Mouse (Mus musculus) embryonic facial prominence, embryonic 13.5 days (tissue): ENCODE results near the gene Skiv2l. TPM values are rescaled to one million over a fixed set of nuclear protein-coding genes. Genes with fewer than 3 reads are reported as not detected.
A peak's percentile ranks its signal among the peaks of the same experiment; 100 is the strongest.

Source experiments
- ATAC-seq: fragments of 200-750 bp; cut with Nextera tagmentation; 2 replicates; pipeline ENCODE4 v1.8.0; 2017; ENCODE audit warnings: low read depth; ENCODE audit not compliant: insufficient number of reproducible peaks, insufficient read depth, low FRiP score, low TSS enrichment
- H3K27ac ChIP-seq: fragments of 300-500 bp; sonication (generic); 2 replicates; pipeline ENCODE4 v1.5.1; 2015; ENCODE audit warnings: moderate library complexity, mild to moderate bottlenecking, inconsistent platforms
- H3K27me3 ChIP-seq: fragments of 300-500 bp; sonication (generic); 2 replicates; pipeline ENCODE4 v1.6.1; 2015; ENCODE audit warnings: mild to moderate bottlenecking, inconsistent platforms
- H3K36me3 ChIP-seq: fragments of 300-500 bp; sonication (generic); 2 replicates; pipeline ENCODE4 v1.6.1; 2015; ENCODE audit warnings: mild to moderate bottlenecking, inconsistent platforms
- H3K4me1 ChIP-seq: fragments of 300-500 bp; sonication (generic); 2 replicates; pipeline ENCODE4 v1.6.1; 2015; ENCODE audit warnings: inconsistent platforms
- H3K4me2 ChIP-seq: fragments of 300-500 bp; sonication (generic); 2 replicates; pipeline ENCODE4 v1.6.1; 2015; ENCODE audit warnings: moderate library complexity, mild to moderate bottlenecking, inconsistent platforms
- H3K4me3 ChIP-seq: fragments of 300-500 bp; sonication (generic); 2 replicates; pipeline ENCODE4 v1.5.1; 2015; ENCODE audit warnings: mild to moderate bottlenecking, inconsistent platforms
- H3K9ac ChIP-seq: fragments of 300-500 bp; sonication (generic); 2 replicates; pipeline ENCODE4 v1.6.1; 2015; ENCODE audit warnings: mild to moderate bottlenecking, inconsistent platforms
- H3K9me3 ChIP-seq: fragments of 300-500 bp; sonication (generic); 2 replicates; pipeline ENCODE4 v1.6.1; 2016; ENCODE audit warnings: inconsistent platforms
- WGBS: fragments of 180-500 bp; shearing (Covaris S2); methylation state at CpG from one replicate; pipeline ENCODE4 v1.1.7; 2015; ENCODE audit warnings: mixed read lengths; 5-methylcytosine and 5-hydroxymethylcytosine counted together
- polyA plus RNA-seq: library from polyadenylated mRNA; unstranded; fragments of >200 nt; fragmentation: Nextera tagmentation; extraction: Ambion mirVana; gene quantifications from 2 replicates; pipeline ENCODE4 v1.2.1, GENCODE M21; 2015

Skiv2l gene
- polyA plus RNA-seq, 1 experiment from 2014 or later: 55.6 TPM

DNA sequence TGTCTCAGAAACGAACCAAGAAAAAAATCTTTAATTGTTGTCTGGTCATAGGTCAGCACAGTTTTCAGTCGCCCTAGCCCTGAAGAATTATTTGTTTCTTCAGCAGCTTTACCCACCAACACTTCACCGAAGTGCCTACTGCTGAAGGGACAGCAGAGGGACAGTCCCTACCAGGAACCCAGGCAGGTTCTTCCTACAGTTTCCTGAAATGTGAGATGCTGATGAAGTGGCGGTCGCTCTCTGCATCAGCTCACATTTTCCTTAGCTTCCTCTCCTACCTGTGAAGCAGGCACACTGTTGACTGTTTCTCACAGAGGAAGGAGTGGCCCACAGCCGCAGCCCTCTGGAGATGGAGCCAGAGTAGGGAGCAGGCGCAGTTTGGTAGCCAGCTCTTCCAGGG is 16.0 kb upstream of the Skiv2l start:
- Histone ChIP-seq H3K27me3 (0 out of 2 replicates have a peak, but pooled peaks cover 5% of the 10 kb centered on the region), H3K4me2 (no peak overlapping the region), H3K9ac (no peak overlapping the region), H3K4me1 (no peaks in the 10 kb centered on the region), H3K27ac (no peak overlapping the region), H3K4me3 (no peak overlapping the region), H3K9me3 (no peaks in the 10 kb centered on the region), H3K36me3 (no peaks in the 10 kb centered on the region)
- 53% methylated on average over 7 of the region's 7 CpGs for WGBS
- ATAC-seq: no peak

- no peak within 1 kb of the TSS for H3K27ac ChIP-seq
- 58% methylated on average over 8 of the region's 8 CpGs for WGBS
- 0 out of 2 replicates have a peak, but pooled peaks cover 5% of the 10 kb centered on the region for H3K27me3 ChIP-seq
- no peaks in the 10 kb centered on the region for H3K9me3 ChIP-seq
- H3K36me3 ChIP-seq: peaks cover 5% of the 10 kb centered on the region
- H3K4me3 ChIP-seq: no peak within 1 kb of the TSS
- ATAC-seq: no peak
- no peaks in the 10 kb centered on the region for H3K4me1 ChIP-seq
- no peak within 1 kb of the TSS for H3K4me2 ChIP-seq
- peak within 1 kb of the TSS; percentile 21; the same call in 1 of the 2 replicates for H3K9ac ChIP-seq
These were observed 12.5 kb upstream of the Skiv2l start, which contains the start of gene Cfb for GRCm38 (mm10) chr17:34862416-34863081. Cfb (minus strand) TSS chr17:34862518.

GRCm38 (mm10) chr17:34861704-34862415 is 11.8 kb upstream of the Skiv2l start:
- Histone ChIP-seq H3K9ac (peak overlapping the region; percentile 21; the same call in 1 of the 2 replicates), H3K36me3 (peaks cover 12% of the 10 kb centered on the region), H3K27me3 (0 out of 2 replicates have a peak, but pooled peaks cover 5% of the 10 kb centered on the region), H3K4me3 (no peak overlapping the region), H3K9me3 (no peaks in the 10 kb centered on the region), H3K27ac (no peak overlapping the region), H3K4me1 (no peaks in the 10 kb centered on the region), H3K4me2 (no peak overlapping the region)
- no peak for ATAC-seq
- WGBS: 72% methylated on average over 13 of the region's 13 CpGs

- Histone ChIP-seq H3K36me3 (peaks cover 23% of the 10 kb centered on the region), H3K4me3 (no peak overlapping the region), H3K9ac (no peak overlapping the region), H3K4me2 (no peak overlapping the region), H3K27me3 (0 out of 2 replicates have a peak, but pooled peaks cover 5% of the 10 kb centered on the region), H3K4me1 (no peaks in the 10 kb centered on the region), H3K27ac (no peak overlapping the region), H3K9me3 (no peaks in the 10 kb centered on the region)
- no peak for ATAC-seq
- WGBS: 86% methylated on average over 9 of the region's 9 CpGs
These were observed 10.5 kb upstream of the Skiv2l start for GRCm38 (mm10) chr17:34860514-34860913.

- Histone ChIP-seq H3K4me3 (no peak overlapping the region), H3K36me3 (peaks cover 42% of the 10 kb centered on the region), H3K9me3 (no peaks in the 10 kb centered on the region), H3K4me2 (no peak overlapping the region), H3K9ac (no peak overlapping the region), H3K27me3 (0 out of 2 replicates have a peak, but pooled peaks cover 5% of the 10 kb centered on the region), H3K27ac (no peak overlapping the region), H3K4me1 (no peaks in the 10 kb centered on the region)
- no peak for ATAC-seq
- WGBS: 86% methylated on average over 4 of the region's 4 CpGs
These were observed 8.7 kb upstream of the Skiv2l start for GRCm38 (mm10) chr17:34858670-34859069.

GRCm38 (mm10) chr17:34855825-34856224 is 5.8 kb upstream of the Skiv2l start:
- 32% methylated on average over 3 of the region's 3 CpGs for WGBS
- Histone ChIP-seq H3K36me3 (peaks cover 58% of the 10 kb centered on the region), H3K4me2 (no peak overlapping the region), H3K4me3 (no peak overlapping the region), H3K4me1 (peaks cover 15% of the 10 kb centered on the region), H3K27ac (no peak overlapping the region), H3K27me3 (no peaks in the 10 kb centered on the region), H3K9me3 (no peaks in the 10 kb centered on the region), H3K9ac (no peak overlapping the region)
- no peak for ATAC-seq

GRCm38 (mm10) chr17:34854761-34855160 is 4.8 kb upstream of the Skiv2l start:
- Histone ChIP-seq H3K36me3 (peaks cover 58% of the 10 kb centered on the region), H3K27ac (no peak overlapping the region), H3K4me2 (no peak overlapping the region), H3K9ac (0 out of 2 replicates have a peak overlapping the region, but pooled peaks have one; percentile 0), H3K4me3 (no peak overlapping the region), H3K27me3 (no peaks in the 10 kb centered on the region), H3K4me1 (peaks cover 18% of the 10 kb centered on the region), H3K9me3 (no peaks in the 10 kb centered on the region)
- no peak for ATAC-seq
- WGBS: 83% methylated on average over 3 of the region's 3 CpGs

- Histone ChIP-seq H3K9ac (peak overlapping the region; percentile 49), H3K36me3 (peaks cover 58% of the 10 kb centered on the region), H3K27me3 (no peaks in the 10 kb centered on the region), H3K4me1 (peaks cover 25% of the 10 kb centered on the region), H3K4me2 (no peak overlapping the region), H3K27ac (no peak overlapping the region), H3K9me3 (no peaks in the 10 kb centered on the region), H3K4me3 (no peak overlapping the region)
- 51% methylated on average over 8 of the region's 8 CpGs for WGBS
- no peak for ATAC-seq
These were observed 3.5 kb upstream of the Skiv2l start for GRCm38 (mm10) chr17:34853511-34853910.

DNA sequence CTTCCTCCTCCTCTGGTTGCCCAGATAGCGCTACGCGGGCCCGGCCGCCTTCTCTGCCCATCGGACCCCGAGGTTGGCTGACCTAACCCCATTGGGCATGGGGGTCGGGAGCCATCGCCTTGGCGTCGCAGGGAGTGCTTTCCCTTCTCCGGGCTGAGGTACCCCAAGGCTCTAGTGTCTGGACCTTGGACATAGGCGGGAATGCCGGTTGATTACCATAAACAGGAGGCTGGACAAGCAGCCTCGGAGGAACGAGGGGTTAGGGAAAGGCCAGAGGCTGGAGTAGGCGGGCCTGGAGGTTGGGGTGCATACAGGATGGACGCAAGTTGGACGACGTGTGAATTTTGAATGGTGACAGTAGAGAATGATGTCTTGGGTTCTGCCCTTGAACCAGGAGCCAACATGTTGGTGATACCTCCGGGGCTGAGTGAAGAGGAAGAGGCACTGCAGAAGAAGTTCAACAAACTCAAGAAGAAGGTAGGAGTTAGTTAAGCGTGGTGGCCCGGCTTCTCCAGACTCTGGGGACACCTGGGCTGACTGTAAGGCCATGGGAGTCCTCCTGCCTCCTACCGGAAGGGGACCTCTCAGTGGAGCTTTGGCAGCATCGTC is 611 bp upstream of the Skiv2l start:
- Histone ChIP-seq H3K4me1 (peaks cover 25% of the 10 kb centered on the region), H3K9me3 (no peaks in the 10 kb centered on the region), H3K9ac (peak overlapping the region; percentile 94), H3K27ac (peak overlapping the region; percentile 57; the same call in 1 of the 2 replicates), H3K36me3 (peaks cover 62% of the 10 kb centered on the region), H3K27me3 (no peaks in the 10 kb centered on the region), H3K4me3 (peak overlapping the region; percentile 98), H3K4me2 (peak overlapping the region; percentile 72)
- ATAC-seq: no peak
- WGBS: 2% methylated on average over 25 of the region's 25 CpGs

DNA sequence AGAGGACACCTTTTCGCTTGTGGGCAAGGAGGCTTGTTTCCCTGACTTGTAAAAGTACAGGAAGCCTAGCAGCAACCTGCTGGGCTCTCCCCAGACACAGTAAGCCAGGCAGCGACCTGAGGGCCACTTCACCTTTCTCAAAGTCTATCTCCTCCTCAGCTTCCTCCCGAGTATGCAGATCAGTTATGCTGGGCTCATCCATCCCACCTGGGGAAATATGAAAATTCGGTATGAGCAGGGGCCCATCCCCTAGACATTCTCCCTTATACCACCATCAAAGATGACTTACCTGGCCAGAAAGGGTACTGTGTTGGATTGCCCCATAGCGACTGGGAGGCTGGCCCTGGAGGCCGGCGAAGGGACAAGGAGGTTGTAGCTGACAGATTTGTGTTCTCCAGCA is 2.4 kb downstream of the Skiv2l start:
- no peak for ATAC-seq
- no peak overlapping the region for H3K27ac ChIP-seq
- no peak overlapping the region for H3K4me3 ChIP-seq
- H3K9me3 ChIP-seq: no peaks in the 10 kb centered on the region
- peaks cover 60% of the 10 kb centered on the region for H3K36me3 ChIP-seq
- no peak overlapping the region for H3K4me2 ChIP-seq
- peaks cover 25% of the 10 kb centered on the region for H3K4me1 ChIP-seq
- no peaks in the 10 kb centered on the region for H3K27me3 ChIP-seq
- no peak overlapping the region for H3K9ac ChIP-seq
- WGBS: 91% methylated on average over 7 of the region's 7 CpGs

DNA sequence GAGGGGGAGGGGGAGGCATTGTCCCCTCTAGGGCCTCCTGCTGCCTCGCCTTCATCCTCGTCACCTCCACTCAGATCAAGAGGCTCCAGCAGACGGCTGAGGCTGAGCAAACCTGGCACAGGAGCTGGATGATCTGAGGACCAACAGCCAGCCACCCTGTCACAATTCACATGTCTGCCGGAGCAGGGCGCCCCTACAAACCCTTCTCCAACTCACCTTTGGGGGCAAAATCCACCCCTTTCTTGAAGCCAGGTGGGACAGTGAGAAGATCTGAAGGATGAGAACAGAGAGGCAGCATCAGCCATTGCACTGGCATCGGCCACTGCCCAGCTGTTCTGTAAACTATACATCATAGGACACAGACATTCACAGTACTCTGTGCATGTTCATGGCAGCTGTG is 2.8 kb downstream of the Skiv2l start:
- no peak overlapping the region for H3K9ac ChIP-seq
- no peak overlapping the region for H3K27ac ChIP-seq
- no peak for ATAC-seq
- H3K27me3 ChIP-seq: no peaks in the 10 kb centered on the region
- H3K4me1 ChIP-seq: peaks cover 24% of the 10 kb centered on the region
- no peak overlapping the region for H3K4me3 ChIP-seq
- H3K4me2 ChIP-seq: no peak overlapping the region
- no peaks in the 10 kb centered on the region for H3K9me3 ChIP-seq
- WGBS: 89% methylated on average over 6 of the region's 6 CpGs
- peaks cover 60% of the 10 kb centered on the region for H3K36me3 ChIP-seq
